Mouse (Mus musculus) CH12.LX (cell line): ENCODE data around the gene Gm17324. TPM values are rescaled to one million over a fixed set of nuclear protein-coding genes. Genes with fewer than 3 reads are reported as not detected.

Experiments used
- DNase-seq: peaks from one replicate; pipeline ENCODE4 v3.0.0-alpha.2; 2013; ENCODE audit errors: extremely low read depth
- H3K27ac ChIP-seq: 2 replicates; pipeline ENCODE4 v1.5.1; 2012; ENCODE audit warnings: low read depth, mild to moderate bottlenecking, control low read depth, moderate library complexity; ENCODE audit not compliant: insufficient read depth
- H3K27me3 ChIP-seq: replicated peaks from 2 replicates; pipeline ENCODE3; 2012; ENCODE audit warnings: inconsistent platforms
- H3K36me3 ChIP-seq, 2 experiments: replicated peaks in 1 of 2; 2 replicates each; pipeline versions ENCODE3 to v1.6.1; 2012; ENCODE audit warnings: inconsistent platforms in 1 of 2, low read length in 1 of 2, mild to moderate bottlenecking in 1 of 2, mixed read lengths in 1 of 2, moderate library complexity in 1 of 2; ENCODE audit not compliant: control insufficient read depth in 1 of 2, insufficient read depth in 1 of 2
- H3K4me1 ChIP-seq, 2 experiments: 2 replicates each; pipeline ENCODE4 v1.6.1; 2012; ENCODE audit warnings: inconsistent platforms in 1 of 2, moderate library complexity in 1 of 2; ENCODE audit not compliant: insufficient read depth in 2 of 2, control insufficient read depth in 1 of 2
- H3K4me2 ChIP-seq: 2 replicates; pipeline ENCODE4 v1.6.1; 2012; ENCODE audit warnings: low read depth, mild to moderate bottlenecking, control low read depth; ENCODE audit not compliant: poor library complexity, insufficient read depth, severe bottlenecking
- H3K4me3 ChIP-seq, 3 experiments: fragments of 150-350 bp in 1 of 3; sonication (generic) in 1 of 3; replicated peaks in 1 of 3; 2 replicates each; pipeline versions ENCODE3 to v1.5.1; 2011 to 2012; ENCODE audit warnings: low read depth in 2 of 3, low read length in 2 of 3, mild to moderate bottlenecking in 2 of 3, moderate library complexity in 2 of 3, control low read depth in 1 of 3, improper control_type of control experiment in 1 of 3, inconsistent platforms in 1 of 3, mixed read lengths in 1 of 3; ENCODE audit not compliant: poor library complexity in 1 of 3
- H3K79me2 ChIP-seq: replicated peaks from 2 replicates; pipeline ENCODE4 v1.6.1; 2012; ENCODE audit warnings: mild to moderate bottlenecking, moderate library complexity; ENCODE audit not compliant: control insufficient read depth, poor library complexity, insufficient read depth, severe bottlenecking; ENCODE audit errors: extremely low read depth
- H3K9ac ChIP-seq: 2 replicates; pipeline ENCODE4 v1.6.1; 2012; ENCODE audit warnings: low read depth, mild to moderate bottlenecking, control low read depth, moderate library complexity; ENCODE audit not compliant: insufficient read depth
- H3K9me3 ChIP-seq: replicated peaks from 2 replicates; pipeline ENCODE3; 2012; ENCODE audit warnings: low read length, inconsistent platforms, mixed read lengths
- BHLHE40 ChIP-seq: IDR thresholded peaks from 2 replicates; pipeline ENCODE4 v1.6.1; 2011; ENCODE audit warnings: mild to moderate bottlenecking, low read depth, low read length, improper control_type of control experiment
- CHD1 ChIP-seq: IDR thresholded peaks from 2 replicates; pipeline ENCODE4 v1.6.1; 2012; ENCODE audit warnings: low read depth, low read length, improper control_type of control experiment, inconsistent platforms
- CHD2 ChIP-seq: IDR thresholded peaks from 2 replicates; pipeline ENCODE4 v1.6.1; 2011; ENCODE audit warnings: low read length, improper control_type of control experiment
- CTCF ChIP-seq, 2 experiments: IDR thresholded peaks in 1 of 2; conservative IDR thresholded peaks in 1 of 2; 2 replicates each; pipeline ENCODE4 v1.5.1; 2011 to 2012; ENCODE audit warnings: low read depth in 2 of 2, low read length in 2 of 2, improper control_type of control experiment in 1 of 2, inconsistent platforms in 1 of 2, mild to moderate bottlenecking in 1 of 2, moderate library complexity in 1 of 2
- E2F4 ChIP-seq: IDR thresholded peaks from 2 replicates; pipeline ENCODE4 v1.6.1; 2011; ENCODE audit warnings: low read depth, low read length, improper control_type of control experiment; ENCODE audit not compliant: insufficient replicate concordance
- ELF1 ChIP-seq: IDR thresholded peaks from 2 replicates; pipeline ENCODE4 v1.6.1; 2014; ENCODE audit warnings: low read depth, mild to moderate bottlenecking, inconsistent platforms, low read length, improper control_type of control experiment
- EP300 ChIP-seq: IDR thresholded peaks from 2 replicates; pipeline ENCODE4 v1.6.1; 2011; ENCODE audit warnings: low read length, improper control_type of control experiment
- ETS1 ChIP-seq: conservative IDR thresholded peaks from 2 replicates; pipeline ENCODE4 v1.6.1; 2012; ENCODE audit warnings: low read depth, mild to moderate bottlenecking, inconsistent platforms, low read length, improper control_type of control experiment, moderate library complexity
- GABPA ChIP-seq: IDR thresholded peaks from 2 replicates; pipeline ENCODE4 v1.6.1; 2012; ENCODE audit warnings: low read depth, low read length, improper control_type of control experiment, inconsistent platforms; ENCODE audit not compliant: insufficient replicate concordance
- HCFC1 ChIP-seq: IDR thresholded peaks from 2 replicates; pipeline ENCODE4 v1.6.1; 2012; ENCODE audit warnings: low read depth, mild to moderate bottlenecking, inconsistent platforms, low read length, improper control_type of control experiment
- IRF4 ChIP-seq: IDR thresholded peaks from 2 replicates; pipeline ENCODE4 v1.6.1; 2014; ENCODE audit warnings: low read depth, mild to moderate bottlenecking, inconsistent platforms, low read length, improper control_type of control experiment
- JUN ChIP-seq: IDR thresholded peaks from 2 replicates; pipeline ENCODE4 v1.6.1; 2011; ENCODE audit warnings: low read depth, mild to moderate bottlenecking, low read length, improper control_type of control experiment, moderate library complexity; ENCODE audit not compliant: insufficient read depth
- JUND ChIP-seq: conservative IDR thresholded peaks from 2 replicates; pipeline ENCODE4 v1.6.1; 2011; ENCODE audit warnings: low read depth, low read length, improper control_type of control experiment
- KAT2A ChIP-seq: IDR thresholded peaks from 2 replicates; pipeline ENCODE4 v1.6.1; 2012; ENCODE audit warnings: low read length, improper control_type of control experiment, inconsistent platforms; ENCODE audit not compliant: insufficient replicate concordance
- MAFK ChIP-seq: IDR thresholded peaks from 2 replicates; pipeline ENCODE4 v1.6.1; 2011; ENCODE audit warnings: low read length, improper control_type of control experiment; ENCODE audit not compliant: insufficient replicate concordance
- MAX ChIP-seq: IDR thresholded peaks from 2 replicates; pipeline ENCODE4 v1.6.1; 2011; ENCODE audit warnings: low read length, improper control_type of control experiment
- MAZ ChIP-seq: IDR thresholded peaks from 2 replicates; pipeline ENCODE4 v1.6.1; 2012; ENCODE audit warnings: low read depth, mild to moderate bottlenecking, inconsistent platforms, low read length, improper control_type of control experiment, moderate library complexity
- MEF2A ChIP-seq: IDR thresholded peaks from 2 replicates; pipeline ENCODE4 v1.6.1; 2014; ENCODE audit warnings: low read depth, mild to moderate bottlenecking, inconsistent platforms, low read length, improper control_type of control experiment, borderline replicate concordance
- MXI1 ChIP-seq: IDR thresholded peaks from 2 replicates; pipeline ENCODE4 v1.6.1; 2011; ENCODE audit warnings: mild to moderate bottlenecking, low read depth, low read length, improper control_type of control experiment
- MYC ChIP-seq: IDR thresholded peaks from 2 replicates; pipeline ENCODE4 v1.6.1; 2011; ENCODE audit warnings: low read depth, mild to moderate bottlenecking, improper control_type of control experiment, low read length
- NELFE ChIP-seq: IDR thresholded peaks from 2 replicates; pipeline ENCODE4 v1.6.1; 2011; ENCODE audit warnings: low read depth, low read length, improper control_type of control experiment
- NRF1 ChIP-seq: IDR thresholded peaks from 2 replicates; pipeline ENCODE4 v1.6.1; 2014; ENCODE audit warnings: low read depth, mild to moderate bottlenecking, inconsistent platforms, low read length, improper control_type of control experiment, moderate library complexity
- PAX5 ChIP-seq: IDR thresholded peaks from 2 replicates; pipeline ENCODE4 v1.6.1; 2012; ENCODE audit warnings: low read length, inconsistent platforms, mixed read lengths
- POLR2A ChIP-seq: IDR thresholded peaks from 2 replicates; pipeline ENCODE4 v1.6.1; 2011; ENCODE audit warnings: low read depth, mild to moderate bottlenecking, improper control_type of control experiment, low read length
- POLR2AphosphoS2 ChIP-seq: IDR thresholded peaks from 2 replicates; pipeline ENCODE4 v1.6.1; 2011; ENCODE audit warnings: low read depth, low read length, improper control_type of control experiment
- RAD21 ChIP-seq: IDR thresholded peaks from 2 replicates; pipeline ENCODE4 v1.6.1; 2011; ENCODE audit warnings: low read depth, mild to moderate bottlenecking, low read length, improper control_type of control experiment, moderate library complexity
- RCOR1 ChIP-seq: conservative IDR thresholded peaks from 2 replicates; pipeline ENCODE4 v1.6.1; 2012; ENCODE audit warnings: low read depth, mild to moderate bottlenecking, inconsistent platforms, low read length, improper control_type of control experiment
- SIN3A ChIP-seq: IDR thresholded peaks from 2 replicates; pipeline ENCODE4 v1.6.1; 2012; ENCODE audit warnings: low read length, improper control_type of control experiment, inconsistent platforms
- SMC3 ChIP-seq: IDR thresholded peaks from 2 replicates; pipeline ENCODE4 v1.6.1; 2011; ENCODE audit warnings: low read depth, low read length, improper control_type of control experiment
- TBP ChIP-seq: conservative IDR thresholded peaks from 2 replicates; pipeline ENCODE4 v1.6.1; 2011; ENCODE audit warnings: low read depth, low read length, improper control_type of control experiment
- TCF12 ChIP-seq: IDR thresholded peaks from 2 replicates; pipeline ENCODE4 v1.6.1; 2014; ENCODE audit warnings: low read depth, mild to moderate bottlenecking, inconsistent platforms, low read length, improper control_type of control experiment
- UBTF ChIP-seq: IDR thresholded peaks from 2 replicates; pipeline ENCODE4 v1.6.1; 2012; ENCODE audit warnings: low read depth, mild to moderate bottlenecking, inconsistent platforms, low read length, improper control_type of control experiment, moderate library complexity
- USF1 ChIP-seq: IDR thresholded peaks from 2 replicates; pipeline ENCODE4 v1.6.1; 2014; ENCODE audit warnings: low read depth, mild to moderate bottlenecking, inconsistent platforms, low read length, improper control_type of control experiment
- USF2 ChIP-seq: conservative IDR thresholded peaks from 2 replicates; pipeline ENCODE4 v1.6.1; 2011; ENCODE audit warnings: low read depth, low read length, improper control_type of control experiment
- ZC3H11A ChIP-seq: IDR thresholded peaks from 2 replicates; pipeline ENCODE4 v1.6.1; 2012; ENCODE audit warnings: low read depth, mild to moderate bottlenecking, inconsistent platforms, low read length, improper control_type of control experiment
- ZKSCAN1 ChIP-seq: IDR thresholded peaks from 2 replicates; pipeline ENCODE4 v1.6.1; 2012; ENCODE audit warnings: low read depth, inconsistent platforms, low read length, improper control_type of control experiment, borderline replicate concordance
- ZMIZ1 ChIP-seq: IDR thresholded peaks from 2 replicates; pipeline ENCODE4 v1.6.1; 2012; ENCODE audit warnings: low read depth, mild to moderate bottlenecking, inconsistent platforms, low read length, improper control_type of control experiment
- ZNF384 ChIP-seq: IDR thresholded peaks from 2 replicates; pipeline ENCODE4 v1.6.1; 2012; ENCODE audit warnings: low read depth, low read length, improper control_type of control experiment, inconsistent platforms
- dilution Hi-C: fragments of 300-500 bp; cut with MboI; formaldehyde crosslinking; loops from 2 replicates; pipeline ENCODE4 v1.14.3; 2020; ENCODE audit warnings: low sequenced_read_pairs; ENCODE audit not compliant: extremely low pct_unique_long_range_greater_than_20kb, extremely low pct_ligation_motif_present
- in situ Hi-C: fragments of 300-500 bp; cut with MboI; formaldehyde crosslinking; loops from 3 replicates; pipeline ENCODE4 v1.14.3; 2019; ENCODE audit warnings: low sequenced_read_pairs, low pct_ligation_motif_present, low pct_unique_long_range_greater_than_20kb, mixed read lengths
- polyA plus RNA-seq: library from polyadenylated mRNA; unstranded; fragments of >175 nt; gene quantifications from 2 replicates; pipeline ENCODE4 v1.2.1, GENCODE M21; 2012; ENCODE audit warnings: low read depth; ENCODE audit not compliant: insufficient read length
- total RNA-seq, 2 experiments: library from RNA; depleted of rRNA; stranded (reverse); fragments of 300-350 nt in 1 of 2; fragments of >200 nt in 1 of 2; gene quantifications; 2 replicates each; pipeline ENCODE4 v1.2.3; 2012 to 2014

Gm17324 gene
- 0.46 and 0.55 TPM in 2 replicates for total RNA-seq (2012; rRNA removed)
- total RNA-seq (2014; rRNA removed): not detected in 2 replicates
- polyA plus RNA-seq: not detected in 2 replicates

GRCm38 (mm10) chr9:78447973-78448873 lies at the start of gene Gm17324, which contains the start of gene Mto1:
Gm17324 (minus strand) TSS chr9:78448786.
Mto1 (plus strand) TSS chr9:78448208.
- dilution Hi-C loops (no loop called here), in situ Hi-C loops (no loop called here)
- Histone ChIP-seq H3K4me3 (peak within 1 kb of the TSS; percentile 88 to 94 (median 91)), H3K9ac (peak within 1 kb of the TSS; percentile 80), H3K27me3 (peaks cover 35% of the 10 kb centered on the region), H3K9me3 (peaks cover 17% of the 10 kb centered on the region), H3K4me2 (peak within 1 kb of the TSS; percentile 82), H3K27ac (peak within 1 kb of the TSS; percentile 48), H3K36me3 (peaks cover 18 to 32% of the 10 kb centered on the region in 2 experiments), H3K4me1 (peaks cover 7 to 25% of the 10 kb centered on the region in 2 experiments), H3K79me2 (no peaks in the 10 kb centered on the region)
- TF ChIP-seq RCOR1: no peak
- TF ChIP-seq RAD21: no peak
- peak; percentile 55; the same call in 1 of the 2 replicates for TF ChIP-seq KAT2A
- TF ChIP-seq CTCF (conservative IDR thresholded peaks at IDR 0.05 in 1 of 2, IDR thresholded peaks at IDR 0.05 in 1 of 2; ENCODE audit: low read depth in 2 of 2, low read length in 2 of 2): no peak
- no peak for TF ChIP-seq GABPA
- no peak for TF ChIP-seq CHD2
- TF ChIP-seq BHLHE40: no peak
- TF ChIP-seq PAX5: no peak
- peak; percentile 41 for TF ChIP-seq MAX
- no peak for TF ChIP-seq UBTF
- 0 out of 2 replicates have a peak, but pooled peaks have one; percentile 46 for TF ChIP-seq MYC
- TF ChIP-seq EP300: 0 out of 2 replicates have a peak, but pooled peaks have one; percentile 15
- no peak; the same call in 1 of the 2 replicates for TF ChIP-seq SMC3
- TF ChIP-seq POLR2A: peak; percentile 89
- TF ChIP-seq MAZ: peak; percentile 92; the same call in 1 of the 2 replicates
- TF ChIP-seq MEF2A: peak; percentile 26
- no peak for TF ChIP-seq POLR2AphosphoS2
- TF ChIP-seq TCF12: peak; percentile 75
- peak; percentile 51 for TF ChIP-seq IRF4
- TF ChIP-seq E2F4: peak; percentile 94
- no peak for TF ChIP-seq USF2
- TF ChIP-seq ELF1: peak; percentile 76
- TF ChIP-seq USF1: no peak
- no peak for TF ChIP-seq ETS1
- TF ChIP-seq NRF1: peak; percentile 92
- TF ChIP-seq TBP: peak; percentile 66; the same call in 1 of the 2 replicates
- peak; percentile 76 for TF ChIP-seq HCFC1
- TF ChIP-seq CHD1: no peak
- peak; percentile 53; the same call in 1 of the 2 replicates for TF ChIP-seq SIN3A
- no peak for TF ChIP-seq MAFK
- TF ChIP-seq ZNF384: no peak
- no peak; the same call in 1 of the 2 replicates for TF ChIP-seq ZMIZ1
- peak; percentile 71 for TF ChIP-seq MXI1
- TF ChIP-seq ZKSCAN1: no peak
- TF ChIP-seq ZC3H11A: no peak
- no peak for TF ChIP-seq JUND
- TF ChIP-seq JUN: no peak
- peak; percentile 86 for TF ChIP-seq NELFE
- DNase-seq: peak; percentile 91
